Mouse (Mus musculus): ENCODE data around the gene Zkscan14. TPM values are rescaled to one million over a fixed set of nuclear protein-coding genes. Genes with fewer than 3 reads are reported as not detected.

The Zkscan14 gene
- polyA plus RNA-seq, 1 experiment from 2014 or later = 5.5 TPM

GRCm38 (mm10) chr5:145226453-145226852 lies 24.8 kb upstream of the Zkscan14 start:
- DNase-seq = no peak
- peak overlapping the region; percentile 20 for H3K27ac ChIP-seq (ENCODE audit: low read depth)
- peaks cover 1% of the 10 kb centered on the region for H3K36me3 ChIP-seq (replicated peaks; ENCODE audit: insufficient read depth, low read length)
- TF ChIP-seq EP300 (IDR thresholded peaks at IDR 0.05; ENCODE audit: low read depth) (no peak), CTCF (IDR thresholded peaks at IDR 0.05; ENCODE audit: low read depth) (no peak)
- H3K27me3 ChIP-seq (ENCODE audit: insufficient read depth, low read length) = no peaks in the 10 kb centered on the region
- H3K4me1 ChIP-seq (ENCODE audit: insufficient read depth) = peaks cover 10% of the 10 kb centered on the region
- H3K4me2 ChIP-seq (ENCODE audit: low read depth, low read length) = no peak overlapping the region
- no peak overlapping the region for H3K9ac ChIP-seq (replicated peaks)
- no peak for ATAC-seq
- WGBS (ENCODE audit: insufficient replicate concordance) = 45% methylated on average over 2 of the region's 2 CpGs
- H3K4me3 ChIP-seq (ENCODE audit: low read depth, low read length) = no peak overlapping the region
- no peaks in the 10 kb centered on the region for H3K9me3 ChIP-seq (ENCODE audit: low read length)

- 77% methylated on average over 12 of the region's 12 CpGs for WGBS (ENCODE audit: insufficient replicate concordance)
- H3K4me1 ChIP-seq (ENCODE audit: insufficient read depth) = peaks cover 5% of the 10 kb centered on the region
- H3K4me2 ChIP-seq (ENCODE audit: low read depth, low read length) = no peak overlapping the region
- H3K27ac ChIP-seq (ENCODE audit: low read depth) = peak overlapping the region; percentile 94
- no peak for DNase-seq
- H3K27me3 ChIP-seq (ENCODE audit: insufficient read depth, low read length) = no peaks in the 10 kb centered on the region
- H3K4me3 ChIP-seq (ENCODE audit: low read depth, low read length) = no peak overlapping the region
- TF ChIP-seq CTCF (IDR thresholded peaks at IDR 0.05; ENCODE audit: low read depth) (no peak), EP300 (IDR thresholded peaks at IDR 0.05; ENCODE audit: low read depth) (no peak)
- ATAC-seq = peak; percentile 26; the same call in 1 of the 2 replicates
- H3K36me3 ChIP-seq (replicated peaks; ENCODE audit: insufficient read depth, low read length) = peaks cover 24% of the 10 kb centered on the region
- H3K9me3 ChIP-seq (ENCODE audit: low read length) = no peaks in the 10 kb centered on the region
- H3K9ac ChIP-seq (replicated peaks) = no peak overlapping the region
Measured at GRCm38 (mm10) chr5:145223395-145223794, 21.7 kb upstream of the Zkscan14 start.

GRCm38 (mm10) chr5:145222840-145223239 lies 21.2 kb upstream of the Zkscan14 start:
- Histone ChIP-seq H3K4me3 (ENCODE audit: low read depth, low read length) (no peak overlapping the region), H3K27ac (ENCODE audit: low read depth) (peak overlapping the region; percentile 94), H3K4me1 (ENCODE audit: insufficient read depth) (peaks cover 5% of the 10 kb centered on the region), H3K36me3 (replicated peaks; ENCODE audit: insufficient read depth, low read length) (peaks cover 26% of the 10 kb centered on the region), H3K9me3 (ENCODE audit: low read length) (no peaks in the 10 kb centered on the region), H3K9ac (replicated peaks) (no peak overlapping the region), H3K4me2 (ENCODE audit: low read depth, low read length) (no peak overlapping the region), H3K27me3 (ENCODE audit: insufficient read depth, low read length) (no peaks in the 10 kb centered on the region)
- TF ChIP-seq EP300 (IDR thresholded peaks at IDR 0.05; ENCODE audit: low read depth) (peak; percentile 77; the same call in 1 of the 2 replicates), CTCF (IDR thresholded peaks at IDR 0.05; ENCODE audit: low read depth) (no peak)
- 66% methylated on average over 5 of the region's 5 CpGs for WGBS (ENCODE audit: insufficient replicate concordance)
- DNase-seq (peak; percentile 64), ATAC-seq (peak; percentile 96)

- Histone ChIP-seq H3K4me3 (ENCODE audit: low read depth, low read length) (no peak overlapping the region), H3K9me3 (ENCODE audit: low read length) (no peaks in the 10 kb centered on the region), H3K4me1 (ENCODE audit: insufficient read depth) (peaks cover 2% of the 10 kb centered on the region; the same call in 1 of the 2 replicates), H3K27ac (ENCODE audit: low read depth) (no peak overlapping the region), H3K27me3 (ENCODE audit: insufficient read depth, low read length) (no peaks in the 10 kb centered on the region), H3K4me2 (ENCODE audit: low read depth, low read length) (no peak overlapping the region), H3K36me3 (replicated peaks; ENCODE audit: insufficient read depth, low read length) (peaks cover 26% of the 10 kb centered on the region), H3K9ac (replicated peaks) (no peak overlapping the region)
- ATAC-seq = no peak
- DNase-seq = no peak
- TF ChIP-seq CTCF (IDR thresholded peaks at IDR 0.05; ENCODE audit: low read depth) (no peak), EP300 (IDR thresholded peaks at IDR 0.05; ENCODE audit: low read depth) (no peak)
- 80% methylated on average over 8 of the region's 8 CpGs for WGBS (ENCODE audit: insufficient replicate concordance)
Measured at GRCm38 (mm10) chr5:145219981-145220380, 18.3 kb upstream of the Zkscan14 start.

GRCm38 (mm10) chr5:145218671-145219070 lies 17.0 kb upstream of the Zkscan14 start:
- no peak overlapping the region for H3K4me2 ChIP-seq (ENCODE audit: low read depth, low read length)
- no peak overlapping the region for H3K4me3 ChIP-seq (ENCODE audit: low read depth, low read length)
- 96% methylated on average over 20 of the region's 20 CpGs for WGBS (ENCODE audit: insufficient replicate concordance)
- H3K4me1 ChIP-seq (ENCODE audit: insufficient read depth) = peaks cover 2% of the 10 kb centered on the region; the same call in 1 of the 2 replicates
- H3K27me3 ChIP-seq (ENCODE audit: insufficient read depth, low read length) = no peaks in the 10 kb centered on the region
- no peaks in the 10 kb centered on the region for H3K9me3 ChIP-seq (ENCODE audit: low read length)
- DNase-seq = no peak
- 0 out of 2 replicates have a peak overlapping the region, but pooled peaks have one; percentile 29 for H3K27ac ChIP-seq (ENCODE audit: low read depth)
- H3K9ac ChIP-seq (replicated peaks) = no peak overlapping the region
- peaks cover 31% of the 10 kb centered on the region for H3K36me3 ChIP-seq (replicated peaks; ENCODE audit: insufficient read depth, low read length)
- ATAC-seq = no peak
- TF ChIP-seq EP300 (IDR thresholded peaks at IDR 0.05; ENCODE audit: low read depth) = no peak
- no peak for TF ChIP-seq CTCF (IDR thresholded peaks at IDR 0.05; ENCODE audit: low read depth)

GRCm38 (mm10) chr5:145218206-145218605 lies 16.5 kb upstream of the Zkscan14 start:
- Histone ChIP-seq H3K27me3 (ENCODE audit: insufficient read depth, low read length) (no peaks in the 10 kb centered on the region), H3K9ac (replicated peaks) (no peak overlapping the region), H3K36me3 (replicated peaks; ENCODE audit: insufficient read depth, low read length) (peaks cover 36% of the 10 kb centered on the region), H3K4me1 (ENCODE audit: insufficient read depth) (peaks cover 2% of the 10 kb centered on the region; the same call in 1 of the 2 replicates), H3K4me2 (ENCODE audit: low read depth, low read length) (no peak overlapping the region), H3K9me3 (ENCODE audit: low read length) (no peaks in the 10 kb centered on the region), H3K27ac (ENCODE audit: low read depth) (peak overlapping the region; percentile 29; the same call in 1 of the 2 replicates), H3K4me3 (ENCODE audit: low read depth, low read length) (no peak overlapping the region)
- ATAC-seq (no peak), DNase-seq (no peak)
- TF ChIP-seq EP300 (IDR thresholded peaks at IDR 0.05; ENCODE audit: low read depth) (no peak), CTCF (IDR thresholded peaks at IDR 0.05; ENCODE audit: low read depth) (no peak)
- WGBS (ENCODE audit: insufficient replicate concordance) = 84% methylated on average over 21 of the region's 21 CpGs
